Mouse (Mus musculus) heart, embryonic 11.5 days (tissue): Measurements from ENCODE around the gene Cstad. TPM values are rescaled to one million over a fixed set of nuclear protein-coding genes. Genes with fewer than 3 reads are reported as not detected.
A peak's percentile ranks its signal among the peaks of the same experiment; 100 is the strongest.

ENCODE experiments used
- ATAC-seq: fragments of 200-750 bp; cut with Nextera tagmentation; replicated peaks from 2 replicates; pipeline ENCODE4 v1.8.0; 2017; ENCODE audit warnings: moderate library complexity; ENCODE audit not compliant: insufficient number of reproducible peaks, low FRiP score, low TSS enrichment
- H3K27ac ChIP-seq: fragments of 300-500 bp; sonication (generic); 2 replicates; pipeline ENCODE4 v1.5.1; 2014; ENCODE audit warnings: mild to moderate bottlenecking, low read depth, low read length
- H3K27me3 ChIP-seq: fragments of 300-500 bp; sonication (generic); 2 replicates; pipeline ENCODE4 v1.6.1; 2014; ENCODE audit warnings: mild to moderate bottlenecking, low read length, mixed read lengths; ENCODE audit not compliant: control insufficient read depth, insufficient read depth
- H3K36me3 ChIP-seq: fragments of 300-500 bp; sonication (generic); 2 replicates; pipeline ENCODE4 v1.6.1; 2014; ENCODE audit warnings: mild to moderate bottlenecking, low read length, moderate library complexity, mixed read lengths; ENCODE audit not compliant: control insufficient read depth, insufficient read depth
- H3K4me1 ChIP-seq: fragments of 300-500 bp; sonication (generic); 2 replicates; pipeline ENCODE4 v1.6.1; 2014; ENCODE audit warnings: low read length; ENCODE audit not compliant: control insufficient read depth, insufficient read depth
- H3K4me2 ChIP-seq: fragments of 300-500 bp; sonication (generic); 2 replicates; pipeline ENCODE4 v1.6.1; 2014; ENCODE audit warnings: mild to moderate bottlenecking, moderate library complexity
- H3K4me3 ChIP-seq: fragments of 300-500 bp; sonication (generic); 2 replicates; pipeline ENCODE4 v1.5.1; 2014; ENCODE audit warnings: low read depth, low read length
- H3K9ac ChIP-seq: fragments of 300-500 bp; sonication (generic); 2 replicates; pipeline ENCODE4 v1.6.1; 2014; ENCODE audit warnings: mild to moderate bottlenecking, low read depth, low read length, moderate library complexity
- H3K9me3 ChIP-seq: fragments of 300-500 bp; sonication (generic); replicated peaks from 2 replicates; pipeline ENCODE4 v1.6.1; 2016; ENCODE audit warnings: low read length; ENCODE audit not compliant: control insufficient read depth
- WGBS: fragments of 180-500 bp; shearing (Covaris S2); extraction: QIAGEN DNeasy Blood & Tissue Kit; methylation state at CpG from one replicate; pipeline ENCODE4 v1.1.7; 2014; ENCODE audit not compliant: insufficient replicate concordance; 5-methylcytosine and 5-hydroxymethylcytosine counted together
- polyA plus RNA-seq: library from polyadenylated mRNA; unstranded; fragments of >200 nt; fragmentation: Nextera tagmentation; extraction: Ambion mirVana; gene quantifications from 2 replicates; pipeline ENCODE4 v1.2.1, GENCODE M21; 2014

Cstad gene
- polyA plus RNA-seq, 1 experiment from 2014 or later, result 2.4 TPM

- Histone ChIP-seq H3K27me3 (no peaks in the 10 kb centered on the region), H3K4me3 (peak overlapping the region; percentile 25), H3K4me2 (peak overlapping the region; percentile 60), H3K4me1 (peaks cover 48% of the 10 kb centered on the region), H3K9me3 (no peaks in the 10 kb centered on the region), H3K27ac (peak overlapping the region; percentile 88), H3K9ac (peak overlapping the region; percentile 63), H3K36me3 (no peaks in the 10 kb centered on the region)
- WGBS, result 5% methylated on average over 19 of the region's 20 CpGs
- ATAC-seq, result no peak
Observed at GRCm38 (mm10) chr2:30600965-30601841, 6.4 kb downstream of the Cstad start.

GRCm38 (mm10) chr2:30602451-30602850 is 7.6 kb downstream of the Cstad start:
- H3K27me3 ChIP-seq, result 0 out of 2 replicates have a peak, but pooled peaks cover 2% of the 10 kb centered on the region
- H3K4me3 ChIP-seq, result no peak overlapping the region
- H3K9me3 ChIP-seq, result no peaks in the 10 kb centered on the region
- H3K9ac ChIP-seq, result no peak overlapping the region
- no peak overlapping the region for H3K27ac ChIP-seq
- H3K4me2 ChIP-seq, result no peak overlapping the region
- no peaks in the 10 kb centered on the region for H3K36me3 ChIP-seq
- peaks cover 57% of the 10 kb centered on the region for H3K4me1 ChIP-seq
- no peak for ATAC-seq

- 66% methylated on average over 5 of the region's 5 CpGs for WGBS
- 0 out of 2 replicates have a peak, but pooled peaks cover 2% of the 10 kb centered on the region for H3K27me3 ChIP-seq
- no peak for ATAC-seq
- H3K4me1 ChIP-seq, result peaks cover 57% of the 10 kb centered on the region
- no peak overlapping the region for H3K4me3 ChIP-seq
- H3K4me2 ChIP-seq, result no peak overlapping the region
- H3K27ac ChIP-seq, result no peak overlapping the region
- H3K9me3 ChIP-seq, result no peaks in the 10 kb centered on the region
- H3K9ac ChIP-seq, result no peak overlapping the region
- no peaks in the 10 kb centered on the region for H3K36me3 ChIP-seq
Observed at GRCm38 (mm10) chr2:30603731-30604130, 8.9 kb downstream of the Cstad start.

GRCm38 (mm10) chr2:30604880-30605761 is 10.3 kb downstream of the Cstad start:
- 0 out of 2 replicates have a peak, but pooled peaks have one; percentile 3 for ATAC-seq

GRCm38 (mm10) chr2:30605762-30606051 is 10.9 kb downstream of the Cstad start:
- 4% methylated on average over 5 of the region's 6 CpGs for WGBS
- Histone ChIP-seq H3K27me3 (0 out of 2 replicates have a peak, but pooled peaks cover 2% of the 10 kb centered on the region), H3K27ac (peak overlapping the region; percentile 81), H3K4me2 (peak overlapping the region; percentile 51), H3K4me3 (no peak overlapping the region), H3K9ac (peak overlapping the region; percentile 66; the same call in 1 of the 2 replicates), H3K9me3 (no peaks in the 10 kb centered on the region), H3K36me3 (no peaks in the 10 kb centered on the region), H3K4me1 (peaks cover 46% of the 10 kb centered on the region)
- ATAC-seq, result no peak

More at GRCm38 (mm10) chr2:30604880-30605761, 10.3 kb downstream of the Cstad start:
- Histone ChIP-seq H3K36me3 (no peaks in the 10 kb centered on the region), H3K27me3 (0 out of 2 replicates have a peak, but pooled peaks cover 2% of the 10 kb centered on the region), H3K27ac (peak overlapping the region; percentile 81), H3K4me3 (peak overlapping the region; percentile 25), H3K4me1 (peaks cover 52% of the 10 kb centered on the region), H3K4me2 (peak overlapping the region; percentile 51), H3K9me3 (no peaks in the 10 kb centered on the region), H3K9ac (peak overlapping the region; percentile 66)
- 2% methylated on average over 32 of the region's 32 CpGs for WGBS

GRCm38 (mm10) chr2:30606621-30607052 is 11.8 kb downstream of the Cstad start:
- 35% methylated on average over 23 of the region's 23 CpGs for WGBS
- Histone ChIP-seq H3K4me2 (no peak overlapping the region), H3K4me1 (peaks cover 36% of the 10 kb centered on the region)

GRCm38 (mm10) chr2:30607941-30608340 is 13.1 kb downstream of the Cstad start:
- H3K27me3 ChIP-seq, result 0 out of 2 replicates have a peak, but pooled peaks cover 2% of the 10 kb centered on the region
- H3K36me3 ChIP-seq, result no peaks in the 10 kb centered on the region
- H3K4me3 ChIP-seq, result no peak overlapping the region
- WGBS, result 70% methylated on average over 8 of the region's 8 CpGs
- ATAC-seq, result no peak
- H3K4me1 ChIP-seq, result peaks cover 32% of the 10 kb centered on the region
- no peak overlapping the region for H3K4me2 ChIP-seq
- no peaks in the 10 kb centered on the region for H3K9me3 ChIP-seq
- H3K27ac ChIP-seq, result no peak overlapping the region
- no peak overlapping the region for H3K9ac ChIP-seq

More at GRCm38 (mm10) chr2:30606621-30607052, 11.8 kb downstream of the Cstad start:
- 0 out of 2 replicates have a peak overlapping the region, but pooled peaks have one; percentile 3 for H3K4me3 ChIP-seq
- ATAC-seq, result no peak
- H3K27me3 ChIP-seq, result 0 out of 2 replicates have a peak, but pooled peaks cover 2% of the 10 kb centered on the region
- no peaks in the 10 kb centered on the region for H3K9me3 ChIP-seq
- H3K9ac ChIP-seq, result no peak overlapping the region
- H3K36me3 ChIP-seq, result no peaks in the 10 kb centered on the region
- H3K27ac ChIP-seq, result no peak overlapping the region

GRCm38 (mm10) chr2:30608690-30609201 is 13.9 kb downstream of the Cstad start:
- Histone ChIP-seq H3K4me3 (no peak overlapping the region), H3K36me3 (no peaks in the 10 kb centered on the region), H3K4me2 (no peak overlapping the region), H3K4me1 (peaks cover 32% of the 10 kb centered on the region), H3K27me3 (0 out of 2 replicates have a peak, but pooled peaks cover 2% of the 10 kb centered on the region), H3K27ac (no peak overlapping the region), H3K9ac (no peak overlapping the region), H3K9me3 (no peaks in the 10 kb centered on the region)
- WGBS, result 80% methylated on average over 10 of the region's 10 CpGs
- ATAC-seq, result no peak
